Mouse (Mus musculus): ENCODE results near the gene Bcat1.
A peak's percentile ranks its signal among the peaks of the same experiment; 100 is the strongest.

Gene Bcat1

DNA sequence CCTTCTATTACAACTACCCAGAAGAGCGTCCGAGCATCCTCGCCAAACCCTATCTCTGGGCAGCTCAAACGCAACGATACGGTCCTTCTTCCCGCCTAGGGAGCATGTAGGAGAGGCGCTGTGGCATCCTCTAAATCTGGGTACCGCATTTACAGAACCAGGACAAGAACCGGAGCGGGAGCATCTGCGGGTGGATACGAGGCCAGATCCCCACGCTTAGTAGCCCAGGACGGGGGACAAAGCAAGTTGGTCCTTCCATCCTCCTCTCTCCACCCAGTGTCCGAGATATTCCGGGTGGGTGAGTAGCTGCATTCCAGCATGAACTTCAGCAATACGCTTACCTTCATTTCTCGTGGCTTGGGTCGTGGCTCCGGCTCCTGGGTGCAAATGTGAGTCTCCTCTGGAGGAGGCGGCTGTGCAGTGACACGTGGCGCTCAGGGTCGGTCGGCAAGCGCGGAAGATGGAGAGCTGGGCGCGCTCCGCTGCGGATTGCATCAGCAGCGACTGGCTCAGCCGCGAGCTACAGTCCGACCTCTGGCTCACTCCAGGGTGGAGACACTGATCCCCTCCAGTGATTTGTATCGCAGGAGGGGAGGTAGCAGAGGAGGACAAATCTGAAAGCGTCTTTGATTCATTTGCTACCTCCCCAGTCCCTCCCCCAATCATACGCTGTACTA lies at the start of gene Bcat1:
Gene Bcat1, minus strand, starts transcription at position 637 of the 677 bp plus-strand sequence.
- peak; percentile 40 to 45 for DNase-seq (ENCODE audit: low spot score in 2 of 2)

DNA sequence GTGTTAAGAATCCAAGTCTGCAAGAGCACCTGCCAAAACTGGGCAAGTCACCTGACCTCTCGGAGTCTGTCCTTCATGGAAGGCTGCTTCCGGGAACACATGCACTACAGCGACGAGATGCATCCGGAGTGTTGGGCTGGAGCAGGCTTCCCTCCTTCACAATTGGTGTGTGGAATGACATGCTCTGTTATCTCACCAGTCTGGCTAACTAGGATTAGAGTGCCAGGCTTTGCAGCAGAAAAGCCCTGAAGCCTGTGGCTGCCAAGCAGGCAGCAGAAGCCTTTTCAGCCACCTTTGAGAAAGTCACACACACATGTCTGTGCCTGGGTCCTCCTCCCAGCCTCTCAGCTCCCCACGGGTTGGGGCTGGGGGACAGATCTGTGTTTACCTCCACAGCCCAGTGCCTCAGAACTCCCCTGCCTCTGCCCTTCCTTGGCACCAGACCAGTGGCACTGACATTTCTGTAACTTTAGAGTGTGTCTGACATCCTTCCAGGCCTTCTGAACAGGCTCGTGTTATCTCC lies 49.7 kb upstream of the Bcat1 start:
- no peak for DNase-seq (ENCODE audit: low spot score in 2 of 2)

DNA sequence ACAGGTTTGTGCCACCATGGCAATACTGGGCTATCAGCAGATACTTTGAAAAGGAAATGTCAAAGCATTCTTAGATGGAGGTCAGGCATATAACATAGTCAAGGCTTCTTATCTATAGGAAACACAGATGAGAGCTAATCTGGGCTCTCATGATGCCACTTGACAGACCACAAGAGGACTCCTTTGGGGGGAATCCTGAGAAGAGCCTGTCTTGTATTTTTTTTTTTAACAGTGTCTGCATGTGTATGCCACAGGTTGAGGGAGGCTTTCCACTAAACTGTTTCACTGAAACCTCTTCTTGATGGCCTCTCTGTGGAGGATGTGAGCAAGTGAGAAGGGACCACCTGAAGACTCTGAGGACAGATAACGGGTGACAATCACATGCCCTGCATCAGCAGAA lies 48.6 kb upstream of the Bcat1 start:
- no peak for DNase-seq (ENCODE audit: low spot score in 2 of 2)

DNA sequence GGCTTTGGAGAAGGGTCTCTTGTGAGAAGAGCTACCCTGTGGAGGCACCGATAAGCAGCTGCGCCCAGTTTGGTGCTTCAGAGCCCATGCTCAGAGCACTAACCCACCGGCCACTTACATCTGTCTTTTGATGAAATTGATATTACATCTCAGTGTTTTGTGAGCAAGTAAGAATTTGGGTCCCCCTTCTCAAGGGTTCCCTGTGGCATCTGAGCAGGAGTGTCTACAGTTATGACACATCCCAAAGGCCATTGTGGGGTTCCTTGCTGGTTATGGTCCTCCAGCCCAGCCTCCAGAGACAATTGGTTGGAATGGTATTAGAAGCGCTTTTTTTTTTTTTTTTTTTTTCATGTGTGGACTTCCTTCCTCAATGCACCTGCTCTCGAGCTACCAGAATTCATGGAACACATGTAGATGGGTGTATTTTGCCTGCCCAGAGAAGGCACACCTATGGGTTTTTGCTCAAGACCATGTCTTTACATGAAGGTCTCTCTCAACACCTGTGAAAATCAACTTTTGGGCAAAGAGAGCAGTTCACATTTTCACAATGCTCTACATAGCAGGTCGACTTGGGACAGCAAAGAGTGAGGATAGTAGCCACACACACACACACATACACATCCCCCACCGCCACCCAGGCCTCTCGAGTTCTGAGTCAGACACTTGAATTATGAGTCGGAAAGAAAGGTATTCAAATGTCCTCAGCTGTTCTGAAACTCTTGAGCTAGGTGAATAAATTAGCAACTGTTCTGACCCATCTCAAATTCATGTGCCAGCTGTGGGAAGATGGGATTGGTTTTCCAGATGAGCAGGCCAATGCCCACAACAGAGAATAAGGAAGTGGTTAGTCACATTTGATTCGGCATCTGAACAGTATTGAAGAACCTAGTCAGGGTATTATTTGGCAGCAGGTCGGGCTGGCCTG lies 47.4 kb upstream of the Bcat1 start:
- DNase-seq (ENCODE audit: low spot score in 2 of 2) = no peak

DNA sequence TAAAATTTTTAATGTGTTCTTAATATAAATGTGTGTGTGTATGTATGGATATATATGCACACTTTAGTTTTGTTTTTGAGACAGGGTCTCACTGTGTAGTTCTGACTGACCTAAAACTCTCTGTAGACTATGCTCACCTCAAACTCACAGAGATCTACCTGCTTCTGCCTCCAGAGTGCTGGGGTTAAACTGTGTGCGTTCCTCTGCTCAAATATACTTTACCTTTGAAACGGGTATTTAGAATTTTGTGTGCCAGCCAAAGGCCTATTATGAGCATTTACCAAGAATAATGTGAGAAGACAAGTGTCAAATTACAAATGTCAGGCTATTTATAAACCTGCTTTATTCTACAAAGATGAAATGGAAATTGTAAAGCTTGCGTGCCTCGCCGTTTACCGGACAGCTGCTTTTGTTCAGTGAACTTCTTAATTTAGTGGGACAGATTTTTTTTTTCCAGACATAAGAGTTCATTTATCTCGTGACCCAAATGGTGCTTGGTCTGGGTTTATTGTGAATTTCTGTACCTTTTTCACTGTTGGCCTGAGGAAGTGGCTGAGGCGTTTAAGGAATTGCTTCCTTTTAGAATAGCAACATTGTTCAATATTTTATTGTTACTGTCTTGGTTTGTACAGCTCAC lies 46.6 kb upstream of the Bcat1 start:
- no peak for DNase-seq (ENCODE audit: low spot score in 2 of 2)

DNA sequence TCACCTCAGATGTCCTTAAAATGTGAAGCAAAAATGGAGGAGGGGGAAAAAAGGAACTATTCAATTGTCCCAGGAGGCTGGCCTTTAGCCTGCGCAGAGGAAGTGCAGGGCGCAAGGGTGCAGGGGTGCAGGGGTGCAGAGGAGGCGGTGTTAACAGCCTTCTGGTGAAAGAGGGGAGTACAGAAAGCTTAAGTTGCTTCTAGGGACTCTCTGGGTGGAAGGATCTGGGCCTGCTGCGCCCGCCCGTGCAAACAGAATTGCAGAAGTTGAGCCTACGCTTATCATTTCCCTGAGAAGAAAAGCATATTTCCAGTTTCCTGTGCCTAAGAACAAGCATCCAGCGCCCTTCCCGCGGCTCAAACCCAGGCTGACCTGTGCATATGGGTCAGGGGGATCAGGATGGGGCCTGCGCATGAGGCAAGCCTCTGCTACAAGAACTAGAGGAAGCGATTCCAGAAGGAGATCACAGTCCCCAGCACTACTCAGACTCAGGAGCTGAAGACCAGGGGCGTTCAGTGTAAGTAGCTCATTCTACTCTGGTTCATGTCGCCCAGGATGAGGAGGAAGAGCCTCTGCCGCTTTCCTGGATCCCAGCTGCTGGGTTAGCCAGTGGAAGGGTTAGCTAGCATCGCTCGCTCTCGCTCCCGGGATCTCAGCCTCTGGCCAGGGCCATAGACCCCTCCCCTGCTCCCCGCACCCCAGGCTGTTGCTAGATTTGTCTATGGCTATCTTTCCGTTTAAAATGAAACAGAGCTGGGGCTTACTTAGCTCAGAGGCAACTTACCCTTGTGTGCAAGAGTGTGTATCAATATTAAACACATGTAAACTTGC lies 45.8 kb upstream of the Bcat1 start:
- peak in 1 of 2 experiments; percentile 42 for DNase-seq (ENCODE audit: low spot score in 2 of 2)

DNA sequence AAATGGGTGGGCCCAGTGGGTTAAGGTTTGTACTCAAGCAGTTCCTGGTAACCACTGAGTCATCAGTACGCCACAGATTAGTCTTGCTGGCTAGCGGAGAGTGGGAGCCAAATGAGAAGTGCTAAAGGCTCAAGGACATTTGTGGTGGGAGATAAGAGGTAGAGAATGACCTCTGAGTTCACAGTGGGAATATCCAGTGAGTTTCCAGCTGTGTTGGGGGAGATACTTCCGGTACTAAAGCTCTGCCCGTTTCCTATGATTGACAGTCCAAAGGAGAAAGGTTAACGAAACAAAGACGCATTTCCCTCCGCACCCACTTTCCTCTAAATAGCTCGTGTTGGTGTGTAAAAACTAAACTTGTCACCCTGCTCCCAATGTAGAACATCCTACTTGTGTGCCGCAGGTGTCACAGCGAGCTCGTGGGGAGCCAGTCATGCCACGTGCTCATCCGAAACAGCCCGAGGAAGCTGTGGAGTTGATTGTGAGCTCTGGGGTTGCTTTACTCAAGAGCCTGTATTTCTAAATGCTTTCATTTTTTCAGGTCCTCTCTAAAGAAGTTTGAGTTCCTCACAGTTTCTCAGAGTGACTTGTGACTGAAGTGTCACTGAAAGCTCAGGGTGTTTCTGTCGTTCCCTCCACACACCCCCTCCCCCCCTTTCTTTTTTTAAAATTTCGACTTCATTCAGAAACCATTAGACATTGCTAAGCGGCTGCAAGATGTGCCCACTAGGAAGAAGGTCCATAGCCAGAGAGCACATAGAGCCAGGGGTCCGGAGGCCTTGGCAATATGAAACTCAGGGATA lies 45.0 kb upstream of the Bcat1 start:
- no peak for DNase-seq (ENCODE audit: low spot score in 2 of 2)

DNA sequence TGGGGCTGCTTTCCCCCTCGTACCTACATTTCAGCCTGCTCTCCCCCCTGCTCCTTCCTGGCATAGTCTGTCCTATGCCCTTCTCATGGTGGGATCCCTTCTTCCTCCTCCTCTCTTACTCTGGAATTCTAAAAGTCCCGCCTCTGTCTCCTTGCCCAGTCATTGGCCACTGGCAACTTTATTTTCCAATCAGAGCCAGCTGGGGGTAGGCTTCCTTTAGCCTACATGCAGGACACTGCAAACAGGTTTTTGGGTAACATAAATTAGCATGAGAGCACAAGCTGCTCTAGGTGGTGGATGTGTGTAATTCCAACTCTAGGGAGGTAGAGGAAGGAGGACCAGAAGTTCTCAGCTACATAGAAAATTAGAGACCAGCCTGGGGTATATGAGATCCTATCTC lies 44.1 kb upstream of the Bcat1 start:
- no peak for DNase-seq (ENCODE audit: low spot score in 2 of 2)

DNA sequence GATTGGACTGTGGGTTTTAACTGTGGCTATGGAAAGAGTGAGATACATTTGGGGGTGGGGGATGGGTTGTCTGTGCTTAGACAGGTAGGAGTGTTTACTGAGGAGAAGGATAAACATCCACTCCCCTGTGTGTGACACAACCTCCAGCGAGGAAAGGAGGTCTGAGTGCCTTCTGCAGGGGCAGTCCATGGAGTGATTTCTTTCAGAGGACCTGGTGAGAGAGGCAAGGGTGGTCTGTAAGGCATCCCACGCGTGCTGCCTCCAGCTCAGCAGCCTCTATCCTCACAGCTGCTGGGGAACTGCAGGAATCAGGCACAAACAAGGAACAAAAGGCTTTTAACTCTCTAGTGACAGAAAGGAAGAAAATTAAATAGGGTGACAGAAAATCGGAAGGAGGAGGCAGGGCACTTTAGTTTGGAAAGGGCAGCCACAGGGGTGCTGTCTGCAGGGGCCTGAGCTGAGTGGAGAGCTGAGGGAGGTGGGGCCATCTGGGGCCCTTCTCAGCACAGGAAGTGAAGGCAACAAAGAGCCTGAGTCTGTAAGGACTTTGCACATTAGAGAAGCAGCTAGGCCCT lies 40.2 kb upstream of the Bcat1 start:
- DNase-seq (ENCODE audit: low spot score in 2 of 2) = no peak

DNA sequence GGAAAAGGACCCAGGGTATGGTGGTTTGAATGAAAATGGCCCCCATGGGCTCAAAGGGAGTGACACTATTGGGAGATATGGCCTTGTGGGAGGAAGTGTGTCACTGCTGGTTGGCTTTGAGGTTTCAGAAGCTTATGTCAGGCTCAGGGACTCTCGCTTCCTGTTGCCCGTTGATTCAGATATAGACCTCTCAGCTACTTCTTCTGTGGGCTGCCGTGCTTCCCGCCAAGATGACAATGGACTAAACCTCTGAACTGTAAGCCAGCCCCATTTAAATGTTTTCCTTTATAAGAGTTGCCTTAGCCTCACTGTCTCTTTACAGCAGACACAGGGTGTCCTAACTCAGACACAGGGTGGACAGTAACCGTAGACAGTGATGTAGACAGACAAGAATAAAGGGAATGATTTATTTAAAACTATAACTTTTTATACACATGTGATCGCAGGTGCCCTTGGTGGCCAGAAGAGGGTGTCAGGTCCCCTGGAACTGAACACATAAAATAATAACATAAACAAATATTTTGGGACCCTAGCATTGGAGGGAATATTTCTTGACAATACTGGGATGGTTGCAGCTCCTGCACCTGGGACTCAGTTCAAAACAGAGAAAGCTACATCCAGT lies 39.6 kb upstream of the Bcat1 start, which contains the start of gene Lrmp:
Gene Lrmp, plus strand, starts transcription at position 178 of the 622 bp plus-strand sequence.
- DNase-seq (ENCODE audit: low spot score in 2 of 2) = no peak

DNA sequence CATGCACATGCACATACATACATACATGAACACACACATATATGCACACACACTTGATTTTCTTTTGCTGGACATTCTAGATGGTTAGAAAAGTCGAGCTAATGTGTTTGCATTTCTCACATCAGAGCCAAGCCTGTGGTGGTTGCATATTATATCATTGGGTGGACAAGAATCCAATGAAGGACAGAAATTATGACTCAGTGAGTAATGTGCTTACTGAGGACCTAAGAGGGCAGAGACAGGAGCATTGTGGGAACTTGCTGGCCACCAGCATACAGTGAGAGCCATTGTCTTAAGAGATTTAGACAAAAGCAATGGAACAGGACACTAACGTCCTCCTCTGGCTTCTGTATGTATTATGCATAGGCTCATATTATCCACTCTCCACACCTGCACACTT lies 38.6 kb upstream of the Bcat1 start:
- DNase-seq (ENCODE audit: low spot score in 2 of 2) = no peak

DNA sequence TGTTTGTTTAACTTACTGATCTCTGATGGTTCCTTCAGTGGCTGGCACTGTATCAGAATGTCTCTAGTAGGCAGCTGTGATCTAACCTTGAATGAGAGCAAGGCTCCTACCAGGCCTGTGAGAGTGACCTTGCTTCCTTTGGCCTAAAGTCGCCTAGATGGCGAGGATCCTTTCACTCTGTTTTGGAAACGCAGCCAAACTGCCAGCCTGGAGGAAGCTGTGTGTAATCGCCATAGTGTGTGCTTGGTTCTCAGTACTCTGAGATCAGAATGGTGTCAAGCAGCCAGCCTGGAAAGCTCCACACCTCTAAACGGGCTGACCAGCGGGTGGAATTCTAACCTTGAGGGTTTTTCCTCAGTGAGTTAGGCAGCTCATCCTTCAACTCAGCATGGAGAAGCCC lies 36.9 kb upstream of the Bcat1 start:
- DNase-seq (ENCODE audit: low spot score in 2 of 2) = no peak

DNA sequence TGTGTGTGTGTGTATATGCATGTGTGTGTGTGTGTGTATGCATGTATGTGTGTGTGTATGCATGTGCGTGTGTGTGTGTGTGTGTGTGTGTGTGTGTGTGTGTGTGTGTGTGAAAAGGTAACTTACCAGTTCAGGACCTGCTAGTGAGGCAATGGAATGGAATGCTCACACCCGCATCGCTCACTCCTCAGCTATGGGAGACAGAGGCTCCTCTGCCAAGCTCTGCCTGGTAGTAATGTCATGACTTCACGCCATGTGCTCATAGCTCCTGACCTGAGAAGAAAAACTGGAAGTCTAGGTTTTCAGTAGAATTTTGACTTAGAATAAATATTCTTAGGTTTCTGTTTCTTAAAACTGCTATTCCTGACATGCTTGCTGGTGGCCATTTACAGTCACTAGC lies 34.8 kb upstream of the Bcat1 start:
- DNase-seq (ENCODE audit: low spot score in 2 of 2) = no peak

DNA sequence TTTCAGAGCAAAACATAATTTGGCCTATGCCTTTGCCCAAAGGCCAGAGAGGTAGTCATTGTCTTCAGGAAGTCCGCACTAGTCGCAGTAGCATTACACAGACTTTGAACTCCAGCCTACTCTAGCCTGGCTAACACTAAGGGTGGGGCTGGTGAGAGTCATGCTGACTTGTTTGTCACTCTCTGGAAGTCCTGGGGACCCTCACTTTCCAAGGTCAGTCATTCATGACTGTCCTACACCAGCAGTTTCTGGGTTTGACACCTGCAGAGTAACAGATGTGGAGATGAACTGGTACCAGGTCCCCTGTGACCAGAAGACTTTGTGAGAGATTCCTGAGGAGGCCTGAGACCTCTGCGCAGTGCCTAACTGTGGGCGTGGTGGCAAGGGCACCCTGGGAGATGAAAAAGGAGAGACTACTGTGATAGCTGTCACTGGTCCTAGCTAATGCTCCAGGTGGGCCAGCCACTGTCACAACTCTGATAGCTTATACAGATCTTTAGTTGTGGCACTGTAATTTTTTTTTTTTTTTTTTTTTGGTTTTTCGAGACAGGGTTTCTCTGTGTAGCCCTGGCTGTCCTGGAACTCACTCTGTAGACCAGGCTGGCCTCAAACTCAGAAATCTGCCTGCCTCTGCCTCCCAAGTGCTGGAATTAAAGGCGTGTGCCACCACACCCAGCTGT lies 30.3 kb upstream of the Bcat1 start:
- DNase-seq (ENCODE audit: low spot score in 2 of 2) = no peak

DNA sequence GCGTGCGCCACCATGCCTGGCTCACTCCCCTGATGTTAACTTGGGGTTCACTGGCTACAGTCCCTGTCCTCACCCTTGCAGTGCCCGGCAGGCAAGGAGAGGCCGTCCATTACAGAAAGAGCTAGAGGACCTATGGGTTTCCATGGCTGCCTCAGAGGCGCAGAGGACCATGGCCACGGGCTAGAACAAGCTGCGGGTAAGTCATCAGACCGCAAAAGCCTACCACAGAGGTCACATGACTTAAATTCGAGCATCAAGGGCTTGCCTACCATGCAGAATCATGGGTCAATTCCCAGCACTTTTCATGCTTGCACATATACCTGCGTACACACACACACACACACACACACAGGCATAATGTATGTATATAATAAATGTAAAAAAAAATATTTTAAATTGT lies 29.5 kb upstream of the Bcat1 start:
- no peak for DNase-seq (ENCODE audit: low spot score in 2 of 2)

DNA sequence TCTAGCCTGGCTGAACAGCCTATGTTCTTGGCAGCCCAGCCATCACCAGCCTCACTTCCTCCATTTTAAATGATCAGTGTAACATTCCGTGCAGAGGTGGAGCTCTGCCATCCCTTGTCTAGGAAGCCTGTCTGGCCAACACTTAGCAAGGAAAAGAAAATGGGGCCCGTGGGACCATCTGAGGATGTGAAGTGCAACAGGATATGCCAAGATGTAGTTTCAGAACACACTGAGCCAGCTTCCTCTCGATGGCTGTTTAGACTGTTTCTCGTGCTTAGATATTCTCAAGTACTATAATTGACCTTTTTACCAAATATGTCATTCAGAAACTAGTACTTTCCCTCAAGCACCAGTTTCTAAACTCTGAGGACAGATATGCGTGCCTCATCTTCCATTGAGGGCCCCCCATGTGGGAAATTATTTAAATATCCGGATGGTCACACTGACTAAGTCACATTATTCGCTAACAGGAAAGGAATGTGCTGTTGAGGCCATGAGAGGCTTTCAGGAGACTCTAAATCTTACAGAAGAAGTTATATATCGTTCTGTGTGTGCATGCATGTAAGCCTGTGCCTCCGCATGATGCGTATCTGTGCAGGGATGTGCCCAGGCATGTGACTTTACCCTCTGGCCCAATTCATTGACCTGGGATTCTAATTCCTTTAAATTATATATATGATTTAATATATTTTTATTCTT lies 28.4 kb upstream of the Bcat1 start:
- DNase-seq (ENCODE audit: low spot score in 2 of 2) = no peak

DNA sequence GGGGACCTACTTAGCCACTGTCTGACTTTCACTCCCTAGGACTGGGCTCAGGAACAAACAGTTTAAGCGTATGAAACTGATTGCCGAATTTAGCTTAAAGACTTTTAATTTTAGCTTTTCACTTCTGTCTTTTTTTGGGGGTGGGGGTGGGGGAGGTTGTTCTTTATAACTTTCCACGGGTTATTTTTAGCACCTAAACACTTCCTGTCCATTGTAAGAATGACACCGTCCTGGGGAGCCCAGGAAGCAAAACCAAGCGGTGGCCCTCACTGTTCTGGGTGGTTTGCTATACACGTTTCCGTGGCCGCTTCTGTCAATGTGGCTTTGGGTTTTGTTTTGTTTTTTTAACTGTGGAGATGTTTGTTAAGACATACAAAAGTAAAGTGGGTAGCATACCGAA lies 24.9 kb upstream of the Bcat1 start:
- no peak for DNase-seq (ENCODE audit: low spot score in 2 of 2)

DNA sequence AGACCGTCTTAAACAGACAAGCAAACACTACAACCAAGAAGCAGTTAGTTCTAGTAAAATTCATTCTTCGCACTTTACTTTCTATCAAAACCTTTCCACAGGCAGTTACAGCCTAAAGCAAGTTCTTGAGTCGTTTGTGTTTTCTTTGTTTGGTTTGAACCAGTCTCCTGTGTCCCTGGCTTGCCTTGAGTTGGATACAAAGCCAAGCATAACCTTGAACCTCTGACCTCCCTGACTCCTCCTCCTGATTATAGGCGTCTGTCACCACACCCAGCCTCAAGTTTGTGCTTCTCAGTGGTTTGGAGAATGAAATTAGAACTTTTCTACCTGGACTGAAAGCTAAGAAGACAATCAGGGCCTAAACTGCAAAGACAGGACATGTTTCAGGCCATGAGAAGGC lies 18.4 kb upstream of the Bcat1 start:
- no peak for DNase-seq (ENCODE audit: low spot score in 2 of 2)
